27 mouse cellular contexts compared by ENCODE assay signal in the genomic region with DNA sequence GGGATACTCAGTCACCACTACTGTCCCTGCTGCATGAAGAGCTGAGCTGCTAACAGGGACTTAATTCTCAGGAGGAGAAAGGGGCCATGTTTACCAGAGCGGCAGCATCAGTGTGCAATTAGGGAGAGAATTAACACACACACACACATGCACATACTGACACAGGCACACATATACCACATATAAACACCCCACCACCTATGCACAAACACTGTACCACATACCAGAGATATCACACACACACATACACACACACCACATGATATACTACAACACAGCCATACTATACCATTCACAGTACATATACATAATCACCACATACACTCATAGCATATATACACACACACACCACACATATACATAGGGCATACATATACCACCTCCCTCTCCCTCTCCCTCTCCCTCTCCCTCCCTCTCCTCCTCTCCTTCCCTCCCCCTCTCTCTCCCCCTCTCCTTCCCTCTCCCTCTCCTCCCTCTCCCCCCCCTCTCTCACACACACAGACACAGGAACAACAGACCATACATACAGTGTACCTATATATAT.
DNase-seq lines count a peak whose midpoint lies in the region; ATAC-seq lines count a peak whose summit lies in the region.
"Had no signal": no experiment of that assay in that cellular context is flagged by ENCODE, and none has a peak within 500 bp of the region (broad histone marks: within the 10 kb centered on the region; RNA-seq: fewer than 3 reads in every experiment).

No protein-coding gene starts in this region.

- H3K9me3 ChIP-seq in embryonic facial prominence, embryonic 11.5 days (replicated peaks; ENCODE audit: control insufficient read depth, low read length): no peaks in the 10 kb centered on the region
- H3K9me3 ChIP-seq in embryonic facial prominence, embryonic 10.5 days: no peaks in the 10 kb centered on the region
- H3K9me3 ChIP-seq in hindbrain, embryonic 11.5 days (ENCODE audit: control insufficient read depth, low read length): no peaks in the 10 kb centered on the region
- H3K9me3 ChIP-seq in hindbrain, embryonic 14.5 days (ENCODE audit: control insufficient read depth, low read length): no peaks in the 10 kb centered on the region
- no peaks in the 10 kb centered on the region for H3K9me3 ChIP-seq in neural tube, embryonic 13.5 days
- H3K9me3 ChIP-seq in neural tube, embryonic 15.5 days (replicated peaks): no peaks in the 10 kb centered on the region
- H3K9me3 ChIP-seq: embryonic facial prominence, embryonic 13.5 days; heart, embryonic 13.5 days; intestine, embryonic 15.5 days; liver, embryonic 12.5 days had no signal

- no peaks in the 10 kb centered on the region for H3K36me3 ChIP-seq in embryonic facial prominence, embryonic 11.5 days (replicated peaks; ENCODE audit: control insufficient read depth, insufficient read depth, low read depth, low read length)
- no peaks in the 10 kb centered on the region for H3K36me3 ChIP-seq in embryonic facial prominence, embryonic 10.5 days (replicated peaks)
- no peaks in the 10 kb centered on the region for H3K36me3 ChIP-seq in hindbrain, embryonic 11.5 days (ENCODE audit: control insufficient read depth, insufficient read depth, low read length)
- H3K36me3 ChIP-seq in hindbrain, embryonic 14.5 days (replicated peaks; ENCODE audit: control insufficient read depth, insufficient read depth): no peaks in the 10 kb centered on the region
- H3K36me3 ChIP-seq in neural tube, embryonic 13.5 days: no peaks in the 10 kb centered on the region
- no peaks in the 10 kb centered on the region for H3K36me3 ChIP-seq in neural tube, embryonic 15.5 days
- H3K36me3 ChIP-seq: embryonic facial prominence, embryonic 13.5 days; heart, embryonic 13.5 days; intestine, embryonic 15.5 days; liver, embryonic 12.5 days had no signal

- DNase-seq in embryonic facial prominence, embryonic 11.5 days (ENCODE audit: low spot score): no peak
- DNase-seq in embryonic facial prominence, embryonic 10.5 days (ENCODE audit: low spot score): no peak
- no peak for DNase-seq in hindbrain, embryonic 11.5 days (ENCODE audit: low spot score)
- no peak for DNase-seq in hindbrain, embryonic 14.5 days (ENCODE audit: low spot score)
- no peak for DNase-seq in kidney, postnatal 14 days
- no peak for DNase-seq in layer of hippocampus, postnatal 14 days (ENCODE audit: low spot score in 2 of 2)
- DNase-seq: adrenal gland, postnatal 10 days; cerebellum, adult 8-10 months; cerebellum, postnatal 25 days; heart, postnatal 10 days; kidney, postnatal 4 days; layer of hippocampus, postnatal 36 days; left cerebral cortex, postnatal 4 days; liver, postnatal 0 days; lung, postnatal 36 days; spleen, adult 18-20 months; thymus, adult 18-20 months; thymus, postnatal 25 days had no signal

- H3K4me2 ChIP-seq in embryonic facial prominence, embryonic 11.5 days (ENCODE audit: low read depth, low read length): no peak overlapping the region
- H3K4me2 ChIP-seq in hindbrain, embryonic 11.5 days (replicated peaks; ENCODE audit: low read depth, low read length): no peak overlapping the region
- no peak overlapping the region for H3K4me2 ChIP-seq in hindbrain, embryonic 14.5 days (replicated peaks)
- no peak overlapping the region for H3K4me2 ChIP-seq in neural tube, embryonic 13.5 days
- no peak overlapping the region for H3K4me2 ChIP-seq in neural tube, embryonic 15.5 days
- H3K4me2 ChIP-seq: embryonic facial prominence, embryonic 13.5 days; heart, embryonic 13.5 days; intestine, embryonic 15.5 days; liver, embryonic 12.5 days had no signal

- no peak overlapping the region for H3K4me3 ChIP-seq in embryonic facial prominence, embryonic 11.5 days (ENCODE audit: low read depth, low read length)
- H3K4me3 ChIP-seq in embryonic facial prominence, embryonic 10.5 days: no peak overlapping the region
- H3K4me3 ChIP-seq in hindbrain, embryonic 11.5 days (ENCODE audit: low read depth, low read length): no peak overlapping the region
- H3K4me3 ChIP-seq in hindbrain, embryonic 14.5 days (replicated peaks; ENCODE audit: low read length): no peak overlapping the region
- H3K4me3 ChIP-seq in neural tube, embryonic 13.5 days: no peak overlapping the region
- H3K4me3 ChIP-seq in neural tube, embryonic 15.5 days (replicated peaks): no peak overlapping the region
- H3K4me3 ChIP-seq: embryonic facial prominence, embryonic 13.5 days; erythroblast, embryonic 14.5 days; heart, embryonic 13.5 days; intestine, embryonic 15.5 days; liver, embryonic 12.5 days had no signal

- no peak overlapping the region for H3K9ac ChIP-seq in embryonic facial prominence, embryonic 11.5 days (replicated peaks; ENCODE audit: low read length)
- H3K9ac ChIP-seq in hindbrain, embryonic 11.5 days (ENCODE audit: low read depth, low read length): no peak overlapping the region
- H3K9ac ChIP-seq in hindbrain, embryonic 14.5 days: no peak overlapping the region
- no peak overlapping the region for H3K9ac ChIP-seq in neural tube, embryonic 13.5 days
- no peak overlapping the region for H3K9ac ChIP-seq in neural tube, embryonic 15.5 days (replicated peaks)
- H3K9ac ChIP-seq: embryonic facial prominence, embryonic 13.5 days; heart, embryonic 13.5 days; intestine, embryonic 15.5 days; liver, embryonic 12.5 days; liver, postnatal 0 days had no signal

- no peaks in the 10 kb centered on the region for H3K27me3 ChIP-seq in embryonic facial prominence, embryonic 11.5 days (ENCODE audit: control insufficient read depth, insufficient read depth, low read length)
- no peaks in the 10 kb centered on the region for H3K27me3 ChIP-seq in embryonic facial prominence, embryonic 10.5 days (replicated peaks; ENCODE audit: low read depth, poor library complexity, severe bottlenecking)
- H3K27me3 ChIP-seq in hindbrain, embryonic 11.5 days (ENCODE audit: control insufficient read depth, insufficient read depth, low read length): no peaks in the 10 kb centered on the region
- no peaks in the 10 kb centered on the region for H3K27me3 ChIP-seq in hindbrain, embryonic 14.5 days (ENCODE audit: control insufficient read depth, insufficient read depth, low read length)
- no peaks in the 10 kb centered on the region for H3K27me3 ChIP-seq in neural tube, embryonic 13.5 days
- H3K27me3 ChIP-seq in neural tube, embryonic 15.5 days (replicated peaks): no peaks in the 10 kb centered on the region
- H3K27me3 ChIP-seq: CH12.LX; embryonic facial prominence, embryonic 13.5 days; heart, embryonic 13.5 days; intestine, embryonic 15.5 days; liver, embryonic 12.5 days had no signal

- no peaks in the 10 kb centered on the region for H3K4me1 ChIP-seq in embryonic facial prominence, embryonic 11.5 days (ENCODE audit: control insufficient read depth, insufficient read depth, low read length)
- H3K4me1 ChIP-seq in embryonic facial prominence, embryonic 10.5 days: 0 out of 2 replicates have a peak, but pooled peaks cover 2% of the 10 kb centered on the region
- H3K4me1 ChIP-seq in hindbrain, embryonic 11.5 days (replicated peaks; ENCODE audit: control insufficient read depth, insufficient read depth, low read length): no peaks in the 10 kb centered on the region
- 0 out of 2 replicates have a peak, but pooled peaks cover 7% of the 10 kb centered on the region for H3K4me1 ChIP-seq in hindbrain, embryonic 14.5 days (replicated peaks; ENCODE audit: control insufficient read depth, insufficient read depth, low read length)
- 0 out of 2 replicates have a peak, but pooled peaks cover 4% of the 10 kb centered on the region for H3K4me1 ChIP-seq in neural tube, embryonic 13.5 days (replicated peaks)
- peaks cover 4% of the 10 kb centered on the region; the same call in 1 of the 2 replicates for H3K4me1 ChIP-seq in neural tube, embryonic 15.5 days
- H3K4me1 ChIP-seq: embryonic facial prominence, embryonic 13.5 days; heart, embryonic 13.5 days; intestine, embryonic 15.5 days; liver, embryonic 12.5 days had no signal

- ATAC-seq in embryonic facial prominence, embryonic 11.5 days (replicated peaks; ENCODE audit: insufficient number of reproducible peaks, low FRiP score, low TSS enrichment, low read depth): peak; percentile 78
- peak; percentile 42; the same call in 1 of the 2 replicates for ATAC-seq in hindbrain, embryonic 11.5 days (ENCODE audit: low FRiP score)
- no peak for ATAC-seq in hindbrain, embryonic 14.5 days (ENCODE audit: low FRiP score)
- ATAC-seq in neural tube, embryonic 13.5 days (ENCODE audit: low read depth): peak; percentile 59; the same call in 1 of the 2 replicates
- ATAC-seq in neural tube, embryonic 15.5 days (ENCODE audit: low FRiP score): no peak
- ATAC-seq: forebrain, embryonic 16.5 days; intestine, embryonic 15.5 days; liver, embryonic 12.5 days; liver, postnatal 0 days had no signal

- WGBS in embryonic facial prominence, embryonic 11.5 days: 75% methylated on average over 1 of the region's 1 CpGs
- 81% methylated on average over 1 of the region's 1 CpGs for WGBS in embryonic facial prominence, embryonic 10.5 days
- WGBS in hindbrain, embryonic 11.5 days: 87% methylated on average over 1 of the region's 1 CpGs
- WGBS in hindbrain, embryonic 14.5 days: 84% methylated on average over 1 of the region's 1 CpGs
- 80% methylated on average over 1 of the region's 1 CpGs for WGBS in neural tube, embryonic 13.5 days
- WGBS in neural tube, embryonic 15.5 days: 78% methylated on average over 1 of the region's 1 CpGs

- no peak overlapping the region for H3K27ac ChIP-seq in embryonic facial prominence, embryonic 11.5 days (replicated peaks; ENCODE audit: low read depth, low read length)
- H3K27ac ChIP-seq in embryonic facial prominence, embryonic 10.5 days (replicated peaks): no peak overlapping the region
- H3K27ac ChIP-seq in hindbrain, embryonic 11.5 days (ENCODE audit: low read depth, low read length): no peak overlapping the region
- no peak overlapping the region for H3K27ac ChIP-seq in hindbrain, embryonic 14.5 days
- no peak overlapping the region for H3K27ac ChIP-seq in neural tube, embryonic 13.5 days (replicated peaks)
- no peak overlapping the region for H3K27ac ChIP-seq in neural tube, embryonic 15.5 days (replicated peaks)
- H3K27ac ChIP-seq: embryonic facial prominence, embryonic 13.5 days; heart, embryonic 13.5 days; intestine, embryonic 15.5 days; liver, embryonic 12.5 days had no signal

Comparison
In these comparisons a context has a peak if more than half of its experiments do, and no peak if none do; other contexts are left out.
1. ATAC-seq: peak in embryonic facial prominence, embryonic 11.5 days (single experiment), hindbrain, embryonic 11.5 days (single experiment) and neural tube, embryonic 13.5 days (single experiment); none in hindbrain, embryonic 14.5 days (single experiment) and neural tube, embryonic 15.5 days (single experiment).